Mouse (Mus musculus): ENCODE measurements at regions not wholly inside any gene's neighbourhood (a gene's known extent, or its start where the extent isn't known, plus 50 kb on each side); places are given as distances from the start of the nearest gene placed in this dataset.

DNA sequence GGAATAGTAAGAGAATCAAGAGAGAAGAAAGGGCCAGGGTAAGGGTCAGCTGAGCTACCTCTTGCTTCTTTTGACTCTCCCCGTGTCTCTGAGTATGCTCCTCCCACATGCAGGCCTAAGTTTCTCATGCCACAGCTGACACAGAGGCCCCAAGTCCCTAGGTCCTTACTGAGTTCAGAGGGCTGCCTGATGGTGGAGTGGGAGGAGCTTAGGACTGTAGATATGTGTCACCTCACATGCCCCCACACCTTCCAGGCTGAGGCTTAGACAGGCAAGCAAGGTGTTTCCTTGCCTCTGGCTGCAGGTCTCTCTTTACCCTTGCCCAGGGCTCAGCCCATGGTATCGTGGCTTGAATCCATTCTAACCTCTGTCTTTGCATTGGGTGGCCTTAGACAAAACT, 131.8 kb upstream of the Ccnd1 start:
- no peak for TF ChIP-seq CTCF (IDR thresholded peaks at IDR 0.05; ENCODE audit: borderline replicate concordance, extremely low read depth, insufficient read depth, insufficient read length)
- TF ChIP-seq POLR2A (IDR thresholded peaks at IDR 0.05; ENCODE audit: borderline replicate concordance, extremely low read depth, insufficient read depth, insufficient read length, poor library complexity, severe bottlenecking), result no peak
